Mouse (Mus musculus) gastrocnemius, postnatal 10 days (tissue): ENCODE measurements at regions not wholly inside any gene's neighbourhood (a gene's known extent, or its start where the extent isn't known, plus 50 kb on each side); places are given as distances from the start of the nearest gene placed in this dataset.
A peak's percentile ranks its signal among the peaks of the same experiment; 100 is the strongest.

Experiments
- DNase-seq: peaks from one replicate; pipeline ENCODE4 v3.0.0; 2021; ENCODE audit warnings: mixed read lengths

GRCm38 (mm10) chr9:104496220-104496619 lies 50.9 kb upstream of the Cpne4 start:
- DNase-seq, result no peak

- no peak for DNase-seq
Measured at GRCm38 (mm10) chr9:104490696-104491095, 56.4 kb upstream of the Cpne4 start.

DNA sequence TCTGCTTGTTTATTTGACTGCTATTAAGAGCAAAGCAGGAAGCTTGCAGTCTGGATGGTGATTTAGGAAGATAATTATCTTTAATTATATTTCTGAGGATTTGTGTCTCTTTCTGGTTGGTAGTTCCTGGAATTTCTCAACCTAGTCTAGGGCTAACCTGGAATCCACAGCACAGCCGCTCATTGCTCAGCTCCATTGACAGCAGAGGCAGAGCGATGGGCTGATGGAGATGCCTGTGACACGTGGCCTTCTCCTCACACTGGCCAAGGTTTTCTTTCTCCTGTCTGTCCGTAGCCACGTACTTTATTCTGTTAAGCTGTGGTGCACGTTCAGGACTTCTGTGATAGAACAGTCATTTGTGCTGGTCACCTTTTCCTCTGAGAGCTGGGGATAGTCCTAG lies 57.7 kb upstream of the Cpne4 start:
- no peak for DNase-seq

GRCm38 (mm10) chr9:104482440-104482839 lies 64.6 kb upstream of the Cpne4 start:
- DNase-seq, result no peak

DNA sequence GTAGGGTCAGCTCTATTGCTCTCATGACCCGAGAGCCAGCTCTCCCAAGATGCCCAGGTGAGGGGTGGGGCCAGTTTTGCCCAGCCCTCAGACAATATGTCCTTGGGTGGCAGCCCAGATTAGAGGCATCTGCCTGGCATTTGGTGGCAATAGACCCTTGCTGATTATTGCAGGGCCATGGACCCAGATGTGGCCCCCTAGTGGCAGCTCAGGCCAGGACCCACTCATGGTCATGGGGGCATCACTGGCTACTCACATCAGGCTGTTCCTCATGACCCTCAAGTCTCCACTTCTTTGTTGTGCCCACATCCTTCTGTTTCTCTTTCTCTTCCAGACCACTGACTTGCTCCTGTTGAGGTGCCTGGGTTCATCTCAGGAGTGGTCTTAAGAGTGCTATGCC lies 66.4 kb upstream of the Cpne4 start:
- no peak for DNase-seq

GRCm38 (mm10) chr9:104474831-104475230 lies 72.3 kb upstream of the Cpne4 start:
- DNase-seq, result no peak

GRCm38 (mm10) chr9:104467238-104467637 lies 79.8 kb upstream of the Cpne4 start:
- DNase-seq, result no peak

- DNase-seq, result no peak
Measured at GRCm38 (mm10) chr9:104463701-104464100, 83.4 kb upstream of the Cpne4 start.

GRCm38 (mm10) chr9:104460133-104460532 lies 87.0 kb upstream of the Cpne4 start:
- no peak for DNase-seq

GRCm38 (mm10) chr9:104457635-104458034 lies 89.5 kb upstream of the Cpne4 start:
- no peak for DNase-seq

DNA sequence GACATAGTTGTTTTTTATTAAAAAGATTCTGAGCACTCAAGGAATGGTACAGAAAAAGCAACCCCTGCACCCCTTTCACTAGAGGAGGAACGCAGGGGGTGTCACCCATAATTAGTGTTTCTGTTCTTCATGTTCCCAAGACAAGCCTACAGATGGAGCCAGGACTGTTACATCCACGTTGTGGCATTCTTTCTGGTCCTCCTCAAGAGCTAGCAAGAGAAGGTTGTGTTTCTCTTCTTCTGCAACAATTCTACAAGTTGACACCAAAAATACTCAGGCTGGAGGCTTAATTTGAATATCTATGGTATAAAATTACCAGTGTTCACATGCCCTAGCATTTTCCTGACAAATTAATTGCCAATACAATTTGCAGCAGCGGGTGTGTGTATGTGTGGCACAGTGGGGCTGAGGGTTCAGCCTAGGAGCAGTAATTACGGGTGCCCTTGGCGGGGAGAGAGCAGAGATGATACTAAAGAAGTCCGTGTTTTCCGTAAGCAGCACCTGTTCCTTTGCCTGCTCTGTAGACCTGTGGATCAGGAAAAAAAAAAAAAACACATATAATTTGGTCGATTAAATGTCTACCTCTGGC lies 98.4 kb upstream of the Cpne4 start:
- no peak for DNase-seq

- DNase-seq, result peak; percentile 35
Measured at GRCm38 (mm10) chr9:104444906-104445305, 102.2 kb upstream of the Cpne4 start.

DNA sequence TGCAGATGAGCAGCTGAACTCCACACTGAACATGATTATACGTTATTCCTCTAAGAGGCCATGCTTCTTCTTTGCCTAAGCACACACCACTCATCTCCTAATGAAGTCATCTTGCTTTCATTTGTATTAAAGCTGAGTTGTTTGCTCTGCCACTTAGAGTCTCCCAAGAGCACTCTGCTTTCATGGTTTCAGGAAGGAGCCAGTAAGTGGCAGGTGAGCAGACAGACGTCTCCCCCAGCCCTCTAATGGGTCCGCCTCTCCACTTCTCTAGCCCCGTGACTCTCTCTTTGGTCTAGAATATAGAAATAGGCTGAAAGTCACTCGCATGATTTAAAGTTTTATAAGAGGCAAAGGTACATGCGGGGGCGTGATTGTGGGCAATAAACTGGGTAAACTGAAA lies 103.8 kb upstream of the Cpne4 start:
- no peak for DNase-seq

DNA sequence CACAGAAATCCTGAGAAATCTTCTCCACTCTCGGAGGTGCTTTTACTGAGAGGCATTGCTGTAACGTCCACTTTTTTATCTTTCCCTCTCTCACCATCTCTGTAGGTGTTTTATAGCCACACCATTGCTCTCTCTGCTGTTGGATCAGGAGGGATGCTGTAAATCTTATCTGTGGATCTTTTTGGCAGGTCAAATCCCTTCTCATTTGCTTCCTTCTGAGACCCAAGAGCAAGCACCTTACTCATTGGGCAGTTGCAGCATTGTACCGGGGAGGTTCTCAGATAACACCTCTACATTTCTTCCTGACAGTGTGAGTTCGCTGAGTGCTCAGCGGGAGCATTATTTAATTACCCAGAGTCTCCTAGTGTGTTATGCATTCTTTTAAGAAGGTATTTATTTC lies 75.5 kb upstream of the Acpp start:
- DNase-seq, result no peak

GRCm38 (mm10) chr9:104410211-104410610 lies 72.7 kb upstream of the Acpp start:
- DNase-seq, result peak; percentile 18

GRCm38 (mm10) chr9:104409381-104409780 lies 71.8 kb upstream of the Acpp start:
- DNase-seq, result no peak

DNA sequence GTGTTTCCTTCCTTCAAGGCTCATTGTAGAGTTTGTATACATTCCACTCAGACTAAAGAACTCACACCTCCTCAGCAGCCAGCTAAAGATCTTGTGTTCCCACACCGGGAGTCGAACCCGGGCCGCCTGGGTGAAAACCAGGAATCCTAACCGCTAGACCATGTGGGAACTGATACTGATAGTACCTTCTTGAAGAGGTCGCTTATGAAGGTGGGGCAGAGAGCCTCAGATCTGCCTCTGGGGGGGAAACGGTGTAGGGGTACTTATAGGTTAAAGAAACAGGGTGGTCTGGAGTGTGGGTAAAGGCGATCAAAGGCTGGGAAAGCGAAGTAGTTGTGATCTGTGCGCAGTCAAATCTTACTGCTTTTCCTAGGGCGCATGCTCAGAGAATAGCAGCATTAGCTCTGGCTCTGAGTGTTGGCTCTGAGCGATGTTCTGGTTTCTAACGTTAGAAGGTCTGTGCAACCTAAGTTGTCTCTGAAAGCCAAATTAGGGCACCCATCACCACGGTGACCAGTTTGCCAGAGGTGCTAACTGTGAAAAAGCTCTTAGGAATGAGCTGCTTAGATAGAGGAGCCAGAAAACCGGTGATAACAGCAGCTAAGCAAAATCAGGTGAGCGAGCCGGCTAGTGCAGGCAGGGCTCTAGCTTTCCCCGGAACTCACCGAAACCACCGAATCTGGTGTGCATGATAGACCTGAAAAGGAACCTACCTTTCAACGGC lies 71.2 kb upstream of the Acpp start:
- DNase-seq, result no peak

GRCm38 (mm10) chr9:104407559-104408376 lies 70.2 kb upstream of the Acpp start:
- DNase-seq, result peak; percentile 5

GRCm38 (mm10) chr9:104407011-104407410 lies 69.5 kb upstream of the Acpp start:
- no peak for DNase-seq

DNA sequence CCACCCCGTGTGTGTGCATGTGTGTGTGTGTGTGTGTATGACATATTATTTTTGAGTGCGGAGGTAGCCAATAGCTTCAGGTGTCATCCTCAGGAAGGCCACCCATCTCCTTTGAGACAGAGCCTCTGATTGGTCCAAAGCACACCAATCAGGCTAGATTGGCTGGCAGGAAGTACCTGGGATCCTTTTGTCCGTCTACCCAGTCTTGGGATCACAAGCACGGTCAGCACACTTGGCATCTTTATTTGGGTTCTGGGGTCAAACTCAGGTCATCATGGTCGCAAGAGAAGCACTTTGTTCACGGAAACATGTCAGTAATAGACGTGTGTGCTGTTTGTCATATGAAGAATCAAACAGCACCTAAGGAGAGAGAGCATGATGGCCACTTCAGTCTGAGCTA lies 68.9 kb upstream of the Acpp start:
- no peak for DNase-seq

GRCm38 (mm10) chr9:104403863-104404262 lies 66.3 kb upstream of the Acpp start:
- DNase-seq, result no peak

DNA sequence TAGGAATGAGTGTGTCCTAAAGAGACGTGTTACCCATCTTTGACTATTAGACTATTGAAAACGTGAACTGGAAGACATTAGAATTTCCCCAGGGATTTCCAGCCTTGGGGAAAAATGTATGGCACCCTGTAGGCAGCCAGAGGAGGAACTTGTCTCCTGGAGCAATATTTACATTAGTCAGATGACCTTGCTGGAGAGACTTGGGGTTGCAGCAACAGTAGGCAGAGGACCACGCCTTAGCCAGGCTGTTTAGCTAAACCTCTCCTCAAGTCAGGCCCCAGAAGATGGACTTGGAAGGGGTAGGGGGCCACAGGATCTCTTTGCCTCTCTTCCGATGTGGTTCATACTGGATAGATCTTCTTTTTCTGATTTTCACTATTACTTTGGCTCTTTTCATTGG lies 64.1 kb upstream of the Acpp start:
- DNase-seq, result no peak

GRCm38 (mm10) chr9:104399927-104400326 lies 62.4 kb upstream of the Acpp start:
- no peak for DNase-seq
